Mouse (Mus musculus) small intestine, adult 2 months (tissue): Measurements from ENCODE around the gene Ggnbp2. TPM values are rescaled to one million over a fixed set of nuclear protein-coding genes. Genes with fewer than 3 reads are reported as not detected.

Experiments
- H3K27ac ChIP-seq: fragments of 200-500 bp; 2 replicates; pipeline ENCODE4 v1.5.1; 2012; ENCODE audit warnings: low read depth, low read length, control low read depth, inconsistent platforms; ENCODE audit not compliant: insufficient read depth
- H3K27me3 ChIP-seq: fragments of 200-500 bp; 2 replicates; pipeline ENCODE4 v1.6.1; 2012; ENCODE audit warnings: mild to moderate bottlenecking, moderate library complexity, low read length, inconsistent platforms; ENCODE audit not compliant: control insufficient read depth, insufficient read depth
- H3K36me3 ChIP-seq: fragments of 200-500 bp; 2 replicates; pipeline ENCODE4 v1.6.1; 2012; ENCODE audit warnings: mild to moderate bottlenecking, low read length, control low read depth, inconsistent platforms; ENCODE audit not compliant: control insufficient read depth, insufficient read depth
- H3K4me1 ChIP-seq: fragments of 200-500 bp; 2 replicates; pipeline ENCODE4 v1.6.1; 2012; ENCODE audit warnings: low read length, inconsistent platforms, mixed read lengths; ENCODE audit not compliant: control insufficient read depth, insufficient read depth, insufficient read length
- H3K4me3 ChIP-seq: fragments of 200-500 bp; 2 replicates; pipeline ENCODE4 v1.5.1; 2012; ENCODE audit warnings: low read depth, mild to moderate bottlenecking, control low read depth, inconsistent platforms, low read length, moderate library complexity
- CTCF ChIP-seq: fragments of 200-500 bp; IDR thresholded peaks from 2 replicates; pipeline ENCODE4 v1.5.1; 2012; ENCODE audit warnings: low read depth, mild to moderate bottlenecking, control low read depth, inconsistent platforms, low read length, moderate library complexity, mixed read lengths; ENCODE audit not compliant: insufficient replicate concordance, insufficient read length; ENCODE audit errors: extremely low read depth
- POLR2A ChIP-seq: fragments of 200-500 bp; IDR thresholded peaks from 2 replicates; pipeline ENCODE4 v1.6.1; 2012; ENCODE audit warnings: low read depth, mild to moderate bottlenecking, control low read depth, inconsistent platforms, low read length, moderate library complexity
- WGBS: fragments of 180-500 bp; shearing (Covaris S2); methylation state at CpG from one replicate; pipeline ENCODE4 v1.1.7; 2018; 5-methylcytosine and 5-hydroxymethylcytosine counted together
- polyA plus RNA-seq: library from polyadenylated mRNA; depleted of rRNA; stranded (reverse); fragments of >200 nt; gene quantifications from 2 replicates; pipeline ENCODE4 v1.2.3, GENCODE M21; 2012

The Ggnbp2 gene
- polyA plus RNA-seq, 1 experiment: 29.2 TPM

- WGBS: 98% methylated on average over 8 of the region's 8 CpGs
- Histone ChIP-seq H3K4me3 (no peak overlapping the region), H3K27me3 (no peaks in the 10 kb centered on the region), H3K36me3 (peaks cover 37% of the 10 kb centered on the region), H3K4me1 (peaks cover 7% of the 10 kb centered on the region; the same call in 1 of the 2 replicates), H3K27ac (no peak overlapping the region)
- TF ChIP-seq POLR2A (no peak), CTCF (no peak)
Measured at GRCm38 (mm10) chr11:84888025-84888424, 17.4 kb upstream of the Ggnbp2 start.

GRCm38 (mm10) chr11:84886767-84887511, 16.3 kb upstream of the Ggnbp2 start:
- H3K27ac ChIP-seq: peak overlapping the region; percentile 97
- no peaks in the 10 kb centered on the region for H3K27me3 ChIP-seq
- H3K36me3 ChIP-seq: peaks cover 33% of the 10 kb centered on the region
- peaks cover 7% of the 10 kb centered on the region; the same call in 1 of the 2 replicates for H3K4me1 ChIP-seq
- 46% methylated on average over 11 of the region's 11 CpGs for WGBS
- H3K4me3 ChIP-seq: 0 out of 2 replicates have a peak overlapping the region, but pooled peaks have one; percentile 24
- TF ChIP-seq CTCF (no peak), POLR2A (no peak)

- peak overlapping the region; percentile 97 for H3K27ac ChIP-seq
Measured at GRCm38 (mm10) chr11:84886236-84886635, 15.6 kb upstream of the Ggnbp2 start.

GRCm38 (mm10) chr11:84885238-84885637, 14.6 kb upstream of the Ggnbp2 start:
- Histone ChIP-seq H3K4me3 (no peak overlapping the region), H3K4me1 (peaks cover 12% of the 10 kb centered on the region), H3K27ac (no peak overlapping the region), H3K27me3 (no peaks in the 10 kb centered on the region), H3K36me3 (peaks cover 29% of the 10 kb centered on the region)
- WGBS: 91% methylated on average over 4 of the region's 4 CpGs
- no peak for TF ChIP-seq CTCF
- no peak for TF ChIP-seq POLR2A

More at GRCm38 (mm10) chr11:84886236-84886635, 15.6 kb upstream of the Ggnbp2 start:
- H3K27me3 ChIP-seq: no peaks in the 10 kb centered on the region
- peaks cover 10% of the 10 kb centered on the region for H3K4me1 ChIP-seq
- peaks cover 31% of the 10 kb centered on the region for H3K36me3 ChIP-seq
- WGBS: 58% methylated on average over 5 of the region's 5 CpGs
- TF ChIP-seq CTCF (no peak), POLR2A (no peak)
- no peak overlapping the region for H3K4me3 ChIP-seq

- no peak for TF ChIP-seq POLR2A
- TF ChIP-seq CTCF: no peak
- H3K27me3 ChIP-seq: no peaks in the 10 kb centered on the region
- H3K36me3 ChIP-seq: peaks cover 16% of the 10 kb centered on the region
- 95% methylated on average over 7 of the region's 7 CpGs for WGBS
- H3K4me1 ChIP-seq: peaks cover 12% of the 10 kb centered on the region
- no peak overlapping the region for H3K27ac ChIP-seq
- H3K4me3 ChIP-seq: no peak overlapping the region
Measured at GRCm38 (mm10) chr11:84882346-84882745, 11.7 kb upstream of the Ggnbp2 start.

GRCm38 (mm10) chr11:84880971-84881370, 10.4 kb upstream of the Ggnbp2 start:
- Histone ChIP-seq H3K27me3 (no peaks in the 10 kb centered on the region), H3K4me1 (peaks cover 5% of the 10 kb centered on the region), H3K36me3 (peaks cover 11% of the 10 kb centered on the region), H3K27ac (peak overlapping the region; percentile 10), H3K4me3 (peak overlapping the region; percentile 95)
- 40% methylated on average over 9 of the region's 9 CpGs for WGBS
- TF ChIP-seq CTCF: no peak
- no peak for TF ChIP-seq POLR2A

GRCm38 (mm10) chr11:84880465-84880961, 9.9 kb upstream of the Ggnbp2 start:
- H3K27ac ChIP-seq: peak overlapping the region; percentile 10
- no peak for TF ChIP-seq POLR2A
- peak; percentile 52; the same call in 1 of the 2 replicates for TF ChIP-seq CTCF
- under 1% methylated on average over 24 of the region's 24 CpGs for WGBS
- peaks cover 5% of the 10 kb centered on the region for H3K4me1 ChIP-seq
- H3K4me3 ChIP-seq: peak overlapping the region; percentile 95
- H3K36me3 ChIP-seq: peaks cover 9% of the 10 kb centered on the region
- H3K27me3 ChIP-seq: no peaks in the 10 kb centered on the region
